Mouse (Mus musculus) CD4-positive helper T cell, adult 2 months (primary cell): ENCODE results near the gene Gnai2.

Experiments
- DNase-seq: peaks from one replicate; pipeline ENCODE4 v3.0.0-alpha.2; 2012; ENCODE audit warnings: low read depth, missing footprints, low spot score

Gnai2 gene

GRCm38 (mm10) chr9:107658096-107658495 is 22.9 kb upstream of the Gnai2 start:
- DNase-seq: no peak

DNA sequence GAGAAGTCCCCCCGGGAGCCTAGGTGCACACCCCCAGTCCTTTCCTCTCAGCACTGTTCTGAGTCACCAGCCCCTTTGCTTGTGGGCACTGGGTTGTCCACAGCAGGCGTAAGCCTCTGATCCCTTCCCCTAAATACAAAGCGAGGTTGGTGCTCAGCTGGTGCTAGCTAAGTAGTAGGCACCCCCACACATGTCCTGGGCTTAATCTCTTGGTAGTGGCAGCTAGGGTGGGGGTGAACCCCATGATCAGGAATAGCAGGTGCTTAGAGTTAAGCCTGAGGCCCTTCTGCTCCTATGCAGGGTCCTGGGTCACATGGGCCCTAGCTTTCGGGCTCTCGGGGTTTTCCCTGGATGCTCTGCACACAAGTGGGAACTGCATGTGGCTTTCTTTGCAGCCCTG is 22.0 kb upstream of the Gnai2 start:
- no peak for DNase-seq

- DNase-seq: no peak
Measured at GRCm38 (mm10) chr9:107654585-107654984, 19.4 kb upstream of the Gnai2 start.

DNA sequence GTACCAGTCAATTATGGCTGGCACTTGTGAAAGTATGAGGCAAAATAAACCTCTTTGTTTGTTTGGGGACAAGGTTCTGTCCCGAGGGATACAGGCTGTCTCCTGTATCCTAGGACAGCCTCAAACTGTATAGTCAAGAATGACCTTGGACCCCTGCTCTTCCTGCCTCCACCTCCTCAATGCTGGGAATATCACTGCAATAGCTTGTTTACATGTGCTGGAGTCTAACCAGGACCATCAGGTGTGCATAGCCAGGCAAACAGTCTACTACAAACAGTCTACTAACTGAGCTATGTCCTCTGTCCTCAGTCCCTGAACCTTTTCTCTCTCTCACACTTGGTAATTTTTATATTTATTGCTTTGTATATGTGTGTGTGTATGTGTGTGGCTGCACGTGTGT is 18.3 kb upstream of the Gnai2 start:
- no peak for DNase-seq

- no peak for DNase-seq
Measured at GRCm38 (mm10) chr9:107650708-107651481, 15.7 kb upstream of the Gnai2 start.

- DNase-seq: no peak
Measured at GRCm38 (mm10) chr9:107650225-107650624, 15.1 kb upstream of the Gnai2 start.

- no peak for DNase-seq
Measured at GRCm38 (mm10) chr9:107648767-107649166, 13.6 kb upstream of the Gnai2 start.

- no peak for DNase-seq
Measured at GRCm38 (mm10) chr9:107646975-107647374, 11.8 kb upstream of the Gnai2 start.

DNA sequence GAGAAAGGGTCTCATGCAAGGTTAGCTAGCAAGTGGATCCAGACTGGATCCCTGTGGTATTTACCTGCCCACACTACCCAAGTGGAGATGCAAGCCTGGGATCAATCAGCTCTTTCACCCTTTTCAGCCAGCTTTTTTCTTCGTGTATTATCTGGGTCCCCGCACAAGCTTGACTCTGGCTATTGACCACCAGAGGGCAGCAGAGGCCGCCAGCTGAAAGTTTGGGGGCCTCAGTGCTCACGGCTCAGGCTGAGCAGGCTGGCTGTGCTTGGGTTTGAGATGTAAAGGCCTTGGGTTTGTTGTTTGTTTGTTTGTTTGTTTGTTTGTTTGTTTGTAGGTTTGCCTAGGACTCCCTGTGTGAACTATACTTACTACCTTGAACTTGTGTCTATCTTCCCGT is 10.4 kb upstream of the Gnai2 start:
- peak; percentile 81 for DNase-seq

DNA sequence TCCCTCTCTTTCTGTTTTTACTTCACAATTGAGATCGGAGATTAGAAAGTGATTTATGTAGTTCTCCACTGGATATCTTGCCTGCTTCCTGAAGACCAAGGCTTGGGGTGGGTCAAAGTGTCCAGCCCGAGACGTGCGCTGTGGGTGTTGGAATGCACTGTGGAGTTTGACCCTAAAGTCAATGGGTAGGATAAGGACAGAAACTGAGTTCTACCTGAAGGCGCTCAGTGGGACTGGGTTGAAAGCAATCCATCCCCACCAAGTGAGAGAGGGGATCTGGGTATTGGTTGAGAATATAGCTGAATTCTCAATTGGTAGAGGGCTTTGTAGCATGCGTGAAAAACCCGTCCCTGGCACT is 10.0 kb upstream of the Gnai2 start:
- DNase-seq: no peak

DNA sequence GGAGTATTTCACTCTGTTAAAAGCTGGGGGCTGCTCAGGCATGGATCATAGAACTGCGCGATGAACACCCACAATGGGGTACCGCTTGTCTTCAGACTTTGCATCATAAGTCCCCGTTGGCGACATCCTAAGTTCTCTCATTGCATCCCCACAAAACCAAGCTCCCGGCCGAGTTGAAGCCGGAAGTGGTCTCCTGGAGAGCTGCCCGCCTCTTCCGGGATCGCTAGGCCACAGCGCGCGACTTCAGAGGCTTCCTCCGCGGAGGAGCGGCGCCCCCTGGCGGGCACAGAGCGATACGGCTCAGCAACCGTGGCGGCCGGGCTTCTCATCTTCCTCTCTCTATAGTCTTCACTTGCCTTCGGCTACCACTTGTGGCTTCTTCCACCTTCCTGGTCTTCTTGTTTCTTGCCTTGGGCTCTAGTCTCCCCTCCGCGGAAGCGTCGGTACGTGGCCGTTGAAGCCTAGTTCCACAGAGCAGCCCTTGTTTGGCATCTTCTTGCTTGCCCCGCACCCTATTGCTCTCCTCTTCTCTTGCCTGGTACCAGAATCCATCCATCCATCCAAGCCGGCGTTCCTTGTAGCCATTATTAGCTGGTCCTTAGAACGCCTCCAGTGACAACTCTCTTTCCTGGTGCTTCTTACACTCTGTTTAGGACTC is 9.5 kb upstream of the Gnai2 start:
- peak; percentile 91 for DNase-seq

GRCm38 (mm10) chr9:107643544-107644214 is 8.5 kb upstream of the Gnai2 start:
- no peak for DNase-seq

DNA sequence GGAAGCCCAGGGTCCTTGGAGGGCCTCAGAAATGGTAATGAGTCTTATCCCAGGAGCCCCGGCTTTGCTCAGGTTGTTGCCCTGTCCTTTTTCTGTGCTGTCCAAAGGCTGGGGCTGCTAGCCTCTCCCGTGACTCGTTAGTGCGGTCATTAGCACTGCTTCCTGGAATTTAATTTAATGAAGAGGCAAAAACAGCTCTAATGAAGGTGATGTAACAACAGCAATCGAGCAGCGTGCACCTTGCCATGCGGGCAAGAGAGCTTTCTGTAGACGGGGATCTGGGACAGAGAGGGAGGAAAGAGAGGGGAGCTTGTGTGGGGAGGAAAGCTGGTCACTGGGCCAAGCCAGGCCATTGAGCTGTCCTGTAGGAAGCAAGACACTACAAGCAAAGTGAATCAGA is 6.5 kb upstream of the Gnai2 start:
- DNase-seq: no peak

DNA sequence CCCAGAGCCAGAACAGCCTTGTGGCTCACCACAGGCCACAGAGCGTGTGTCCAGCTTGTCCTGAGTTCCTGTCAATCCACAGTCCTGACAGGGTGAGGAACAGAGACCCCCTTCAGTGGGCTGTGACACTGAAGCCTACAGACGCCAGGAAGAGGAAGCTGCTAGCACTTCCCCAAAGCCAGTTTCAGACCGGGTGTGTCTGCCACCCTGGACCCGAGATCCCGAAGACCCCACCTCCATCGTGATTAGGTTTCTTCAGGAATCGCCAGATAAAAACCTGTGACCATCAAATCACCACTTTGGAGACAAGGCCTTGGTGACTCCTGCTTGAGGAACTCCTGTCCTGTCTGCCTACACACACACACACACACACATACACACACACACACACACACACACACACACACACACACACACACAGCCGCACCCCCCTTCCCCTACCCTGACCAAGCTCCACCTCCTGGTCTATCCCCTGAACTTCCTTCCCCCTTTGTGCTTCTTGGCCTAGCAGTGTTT is 5.1 kb upstream of the Gnai2 start:
- DNase-seq: peak; percentile 51

- DNase-seq: no peak
Measured at GRCm38 (mm10) chr9:107637070-107637469, 1.9 kb upstream of the Gnai2 start.

DNA sequence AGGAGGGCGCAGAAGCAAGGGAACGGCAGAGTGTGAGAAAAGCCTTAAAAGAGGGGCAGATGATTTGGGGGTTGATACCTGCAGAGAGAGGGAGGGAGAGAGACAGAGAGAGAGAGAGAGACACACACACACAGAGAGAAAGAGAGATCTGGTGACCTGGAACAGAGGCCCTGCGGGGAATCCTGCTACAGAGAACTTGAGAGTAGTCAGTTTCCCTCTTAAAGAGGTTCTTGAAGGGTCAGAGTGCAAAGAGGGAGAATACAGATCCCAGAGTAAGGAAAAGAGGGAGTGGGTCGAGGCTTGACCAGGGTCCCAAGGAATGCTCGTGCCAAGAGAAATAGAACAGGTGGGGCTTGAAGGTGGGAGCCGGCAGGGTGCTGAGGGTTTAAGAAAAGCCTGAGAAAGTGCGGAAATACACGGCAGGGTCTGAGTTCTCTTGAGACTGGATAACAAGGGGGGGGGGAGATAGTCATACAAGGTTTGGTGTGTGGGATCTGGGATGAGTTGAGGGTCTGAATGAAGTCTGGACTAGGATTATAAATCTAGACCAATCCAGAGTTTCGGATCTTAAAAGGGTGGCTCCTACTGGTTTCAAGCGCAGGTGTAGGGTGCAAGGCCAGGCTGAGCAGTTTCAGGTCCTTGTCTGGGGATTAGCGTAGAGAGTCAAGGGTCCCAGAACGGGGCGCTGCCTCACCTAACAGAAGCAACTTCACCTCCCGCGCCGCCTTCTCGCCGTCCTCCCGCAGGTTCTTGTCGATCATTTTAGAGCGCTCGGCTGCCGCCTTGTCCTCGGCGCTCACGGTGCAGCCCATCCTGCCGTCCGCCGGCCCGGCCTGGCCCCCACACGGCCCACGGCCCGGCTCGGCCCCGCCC is 525 bp downstream of the Gnai2 start:
- DNase-seq: peak; percentile 28

- DNase-seq: peak; percentile 35
Measured at GRCm38 (mm10) chr9:107633661-107634405, 1.3 kb downstream of the Gnai2 start.

DNA sequence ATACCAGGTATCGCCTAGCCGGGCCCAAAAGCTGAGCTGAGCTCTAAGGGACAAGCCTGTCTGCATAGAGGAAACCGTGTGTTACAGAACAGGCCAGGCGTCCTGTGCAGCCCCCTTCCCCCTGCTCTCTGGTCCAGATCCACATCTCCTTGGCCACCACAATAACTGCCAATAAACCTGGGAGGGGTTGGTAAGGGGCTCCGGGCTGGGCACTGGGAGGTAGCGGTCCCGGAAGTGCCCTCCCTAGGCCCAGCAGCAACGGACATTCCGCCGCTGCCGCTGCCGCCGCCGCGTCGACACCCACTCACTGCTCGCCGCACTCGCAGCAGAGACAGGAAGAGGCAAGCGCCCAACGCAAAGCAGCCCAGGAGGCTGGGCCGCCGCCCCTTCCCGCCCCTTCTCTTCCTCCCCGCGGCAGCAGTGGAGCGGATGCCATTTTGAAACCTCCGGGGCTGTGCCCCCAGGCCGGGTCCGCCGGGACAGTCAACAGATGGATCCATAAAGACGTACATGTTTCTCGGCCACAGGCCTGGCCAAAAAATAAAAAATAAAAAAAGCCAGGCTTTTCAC is 2.0 kb downstream of the Gnai2 start:
- DNase-seq: peak; percentile 92

- no peak for DNase-seq
Measured at GRCm38 (mm10) chr9:107632478-107632877, 2.7 kb downstream of the Gnai2 start.

- DNase-seq: no peak
Measured at GRCm38 (mm10) chr9:107631861-107632260, 3.3 kb downstream of the Gnai2 start.
